In the genomic region with DNA sequence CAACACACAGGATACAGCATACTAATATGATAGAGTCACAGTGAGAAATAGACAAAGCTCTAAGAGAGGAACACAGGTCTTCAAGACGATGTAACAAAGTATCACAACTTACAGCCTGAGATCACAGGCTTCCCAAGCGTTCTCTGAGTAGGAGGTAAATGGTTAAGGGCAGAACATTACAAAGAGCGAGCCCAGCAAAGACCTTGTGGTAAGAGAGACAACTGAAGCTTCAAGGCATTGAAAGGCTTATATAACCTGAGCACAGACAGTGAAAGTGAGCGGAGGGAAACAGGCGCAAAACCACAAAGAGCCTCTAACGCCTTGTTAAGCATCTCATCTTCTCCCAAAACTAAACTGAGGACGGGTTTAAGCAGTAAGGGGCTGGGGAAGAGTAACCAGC, we compare ENCODE assay signal across 22 mouse cellular contexts. TPM values are rescaled to one million over a fixed set of nuclear protein-coding genes. Genes with fewer than 3 reads are reported as not detected.
DNase-seq lines count a peak whose midpoint lies in the region; ATAC-seq and TF ChIP-seq lines count a peak whose summit lies in the region.
"Had no signal": no experiment of that assay in that cellular context is flagged by ENCODE, and none has a peak within 500 bp of the region (broad histone marks: within the 10 kb centered on the region; RNA-seq: fewer than 3 reads in every experiment).

No protein-coding gene starts in this region.

- H3K36me3 ChIP-seq in heart, embryonic 16.5 days (ENCODE audit: control insufficient read depth, insufficient read depth), result no peaks in the 10 kb centered on the region
- H3K36me3 ChIP-seq in megakaryocyte, embryonic 14.5 days (replicated peaks; ENCODE audit: low read length), result peaks cover 40% of the 10 kb centered on the region
- H3K36me3 ChIP-seq: embryonic facial prominence, embryonic 12.5 days; heart, embryonic 10.5 days; neural tube, embryonic 12.5 days had no signal

- H3K27me3 ChIP-seq in heart, embryonic 16.5 days (ENCODE audit: control insufficient read depth, insufficient read depth, low read length), result no peaks in the 10 kb centered on the region
- no peaks in the 10 kb centered on the region for H3K27me3 ChIP-seq in megakaryocyte, embryonic 14.5 days (replicated peaks)
- H3K27me3 ChIP-seq: embryonic facial prominence, embryonic 12.5 days; neural tube, embryonic 12.5 days had no signal

- no peak for TF ChIP-seq POLR2A in cortical plate, adult 2 months (IDR thresholded peaks at IDR 0.05; ENCODE audit: extremely low read depth, insufficient read depth, low read length)

- intact Hi-C loops in heart, postnatal 36 days (cut with DNase I), result no loop called here

- DNase-seq in heart, postnatal 36 days, result no peak
- peak; percentile 46 for DNase-seq in CD4-positive helper T cell, adult 2 months (ENCODE audit: low read depth, low spot score)
- no peak for DNase-seq in c-Kit-positive CD71-positive TER-119-positive erythroid progenitor cells, embryonic 14.5 days (ENCODE audit: low spot score)
- no peak for DNase-seq in embryo, embryonic 10.5 days (ENCODE audit: low spot score)
- DNase-seq: adrenal gland, postnatal 36 days; cerebellum, postnatal 25 days; gastrocnemius, postnatal 25 days; kidney, postnatal 10 days; layer of hippocampus, adult 9-11 months; left cerebral cortex, postnatal 4 days; lung, postnatal 10 days had no signal

- no peak overlapping the region for H3K4me3 ChIP-seq in heart, embryonic 16.5 days (ENCODE audit: low read length)
- peak overlapping the region; percentile 94 for H3K4me3 ChIP-seq in megakaryocyte, embryonic 14.5 days (replicated peaks)
- H3K4me3 ChIP-seq in cortical plate, adult 2 months (ENCODE audit: insufficient read depth, low read length), result peak overlapping the region; percentile 100
- H3K4me3 ChIP-seq: embryonic facial prominence, embryonic 12.5 days; heart, embryonic 10.5 days; neural tube, embryonic 12.5 days had no signal

- no peak for TF ChIP-seq CTCF in cortical plate, adult 2 months (IDR thresholded peaks at IDR 0.05; ENCODE audit: extremely low read depth, insufficient read depth, low read length)

- no peak overlapping the region for H3K9ac ChIP-seq in heart, embryonic 16.5 days (ENCODE audit: low read length)
- H3K9ac ChIP-seq: embryonic facial prominence, embryonic 12.5 days; liver, embryonic 14.5 days; neural tube, embryonic 12.5 days had no signal

- no peak for ATAC-seq in heart, embryonic 16.5 days (replicated peaks; ENCODE audit: extremely low read depth, insufficient read depth, low FRiP score)
- ATAC-seq in megakaryocyte, adult 5-6 weeks (ENCODE audit: poor library complexity, severe bottlenecking), result no peak
- ATAC-seq: activated CD4-positive, CD25-positive, alpha-beta regulatory T cell, adult 4 months; intestine, postnatal 0 days had no signal

- 83% methylated on average over 7 of the region's 7 CpGs for WGBS in heart, embryonic 16.5 days

- H3K4me2 ChIP-seq in heart, embryonic 16.5 days (ENCODE audit: low read depth, low read length), result 0 out of 2 replicates have a peak overlapping the region, but pooled peaks have one; percentile 4
- H3K4me2 ChIP-seq: embryonic facial prominence, embryonic 12.5 days had no signal

- H3K27ac ChIP-seq in heart, embryonic 16.5 days (ENCODE audit: low read length), result no peak overlapping the region
- no peak overlapping the region for H3K27ac ChIP-seq in cortical plate, adult 2 months (ENCODE audit: insufficient read depth, low read length)
- H3K27ac ChIP-seq: embryonic facial prominence, embryonic 12.5 days; heart, embryonic 10.5 days; liver, embryonic 14.5 days; neural tube, embryonic 12.5 days; stomach, postnatal 0 days had no signal

- peaks cover 11% of the 10 kb centered on the region for H3K4me1 ChIP-seq in heart, embryonic 16.5 days (ENCODE audit: control insufficient read depth, insufficient read depth, low read length)
- H3K4me1 ChIP-seq in megakaryocyte, embryonic 14.5 days, result peaks cover 69% of the 10 kb centered on the region
- peaks cover 5% of the 10 kb centered on the region; the same call in 1 of the 2 replicates for H3K4me1 ChIP-seq in cortical plate, adult 2 months (ENCODE audit: control insufficient read depth, insufficient read depth, low read length)

- no peaks in the 10 kb centered on the region for H3K9me3 ChIP-seq in heart, embryonic 16.5 days (replicated peaks; ENCODE audit: control insufficient read depth, low read length)
- no peaks in the 10 kb centered on the region for H3K9me3 ChIP-seq in megakaryocyte, embryonic 14.5 days
- H3K9me3 ChIP-seq: embryonic facial prominence, embryonic 12.5 days; heart, embryonic 10.5 days; neural tube, embryonic 12.5 days had no signal

RNA-seq across cellular contexts. Expression of a gene that starts 2.8 kb away (rescaled TPM):
- 32.8 and 35.3 TPM in 2 replicates for polyA plus RNA-seq in heart, embryonic 16.5 days (2015; fragmentation: Nextera tagmentation; extraction: Ambion mirVana)
- 10 to 100 TPM; 26.2 to 27.4 TPM for total RNA-seq in heart, postnatal 36 days (2021)
- polyA plus RNA-seq in megakaryocyte, embryonic 14.5 days (2012; ENCODE audit: insufficient read depth, low replicate concordance), result 9.3 and 11.2 TPM in 2 replicates
- 44.8 and 50.0 TPM in 2 replicates for total RNA-seq in megakaryocyte, adult 5-6 weeks (2015)
- 49.3 and 51.1 TPM in 2 replicates for total RNA-seq in megakaryocyte, adult 5-6 weeks (2017)
- polyA plus RNA-seq in cortical plate, adult 2 months (2012; rRNA removed), result 470 and 505 TPM in 2 replicates

RNA-seq across cellular contexts. Expression of a gene that starts 15.4 kb away (rescaled TPM):
- 59.2 and 62.7 TPM in 2 replicates for polyA plus RNA-seq in heart, embryonic 16.5 days (2015; fragmentation: Nextera tagmentation; extraction: Ambion mirVana)
- total RNA-seq in heart, postnatal 36 days (2021), result 10 to 100 TPM; 29.8 to 30.4 TPM
- polyA plus RNA-seq in megakaryocyte, embryonic 14.5 days (2012; ENCODE audit: insufficient read depth, low replicate concordance), result 1.00 and 7.0 TPM in 2 replicates
- total RNA-seq in megakaryocyte, adult 5-6 weeks (2015), result 37.6 and 41.1 TPM in 2 replicates
- total RNA-seq in megakaryocyte, adult 5-6 weeks (2017), result 52.2 and 55.1 TPM in 2 replicates
- 47.3 TPM in 2 replicates for polyA plus RNA-seq in cortical plate, adult 2 months (2012; rRNA removed)

Comparison
In these comparisons a context has a peak if more than half of its experiments do, and no peak if none do; other contexts are left out.
1. RNA of a gene that starts 2.8 kb away (polyA plus RNA-seq): 470 to 505 TPM in cortical plate, adult 2 months; 32.8 to 35.3 TPM in heart, embryonic 16.5 days and 9.3 to 11.2 TPM in megakaryocyte, embryonic 14.5 days; every median in the first group is over 10 times any median in the second.